Mouse (Mus musculus): ENCODE measurements at regions not wholly inside any gene's neighbourhood (a gene's known extent, or its start where the extent isn't known, plus 50 kb on each side); places are given as distances from the start of the nearest gene placed in this dataset.

- peak; percentile 28 to 55 for DNase-seq (ENCODE audit: extremely low spot score in 1 of 2, low spot score in 1 of 2)
Observed at GRCm38 (mm10) chr4:68387097-68387496, 567.1 kb downstream of the Brinp1 start.

- peak; percentile 4 to 22 for DNase-seq (ENCODE audit: extremely low spot score in 1 of 2, low spot score in 1 of 2)
Observed at GRCm38 (mm10) chr4:68382007-68382406, 572.2 kb downstream of the Brinp1 start.

GRCm38 (mm10) chr4:68367983-68368382, 586.2 kb downstream of the Brinp1 start:
- DNase-seq (ENCODE audit: extremely low spot score in 1 of 2, low spot score in 1 of 2), result no peak

- no peak for DNase-seq (ENCODE audit: extremely low spot score in 1 of 2, low spot score in 1 of 2)
Observed at GRCm38 (mm10) chr4:68319575-68319974, 634.6 kb downstream of the Brinp1 start.

GRCm38 (mm10) chr4:68312751-68313150, 641.4 kb downstream of the Brinp1 start:
- no peak for DNase-seq (ENCODE audit: extremely low spot score in 1 of 2, low spot score in 1 of 2)

GRCm38 (mm10) chr4:68284845-68285244, 669.4 kb downstream of the Brinp1 start:
- DNase-seq (ENCODE audit: extremely low spot score in 1 of 2, low spot score in 1 of 2), result no peak

GRCm38 (mm10) chr4:68280903-68281302, 673.3 kb downstream of the Brinp1 start:
- DNase-seq (ENCODE audit: extremely low spot score in 1 of 2, low spot score in 1 of 2), result peak in 1 of 2 experiments; percentile 33

- peak in 1 of 2 experiments; percentile 14 for DNase-seq (ENCODE audit: extremely low spot score in 1 of 2, low spot score in 1 of 2)
Observed at GRCm38 (mm10) chr4:68275063-68275708, 679.0 kb downstream of the Brinp1 start.

Data from frontal cortex, adult 2 months (tissue).